Mouse (Mus musculus): Measurements from ENCODE around the gene Chid1. TPM values are rescaled to one million over a fixed set of nuclear protein-coding genes. Genes with fewer than 3 reads are reported as not detected.

The Chid1 gene
- polyA plus RNA-seq, 1 experiment from 2014 or later: 38.8 TPM

DNA sequence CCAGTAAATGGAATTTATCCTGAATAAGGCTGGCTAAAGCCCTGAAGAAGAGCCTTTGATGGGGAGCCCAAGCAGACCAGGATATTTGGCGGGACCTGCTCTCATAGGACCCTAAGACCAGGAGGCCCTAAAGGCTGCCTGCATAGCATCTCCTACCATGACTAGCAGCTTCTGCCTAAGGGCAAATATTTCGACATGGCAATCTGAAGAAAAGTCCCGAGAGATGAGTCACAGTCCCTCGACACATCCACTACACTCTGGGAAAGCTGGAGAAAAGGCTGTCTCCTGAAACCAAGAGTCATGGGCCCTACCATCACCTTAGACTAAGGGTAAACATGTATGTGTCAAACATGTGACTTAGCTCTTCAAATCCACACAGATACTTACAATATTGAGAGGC lies 15.4 kb downstream of the Chid1 start:
- no peak overlapping the region for H3K4me3 ChIP-seq (ENCODE audit: low read length)
- H3K9ac ChIP-seq (ENCODE audit: low read depth, low read length): no peak overlapping the region
- no peaks in the 10 kb centered on the region for H3K27me3 ChIP-seq (ENCODE audit: control insufficient read depth, insufficient read depth, low read length)
- H3K36me3 ChIP-seq (ENCODE audit: control insufficient read depth, insufficient read depth, low read length): peaks cover 14% of the 10 kb centered on the region
- H3K9me3 ChIP-seq (ENCODE audit: control insufficient read depth, low read length): no peaks in the 10 kb centered on the region
- no peaks in the 10 kb centered on the region for H3K4me1 ChIP-seq (ENCODE audit: control insufficient read depth, insufficient read depth, low read length)
- WGBS: 83% methylated on average over 4 of the region's 4 CpGs
- H3K4me2 ChIP-seq (replicated peaks; ENCODE audit: low read depth, low read length): no peak overlapping the region
- ATAC-seq (ENCODE audit: low FRiP score, low TSS enrichment): no peak
- peak overlapping the region; percentile 47; the same call in 1 of the 2 replicates for H3K27ac ChIP-seq (ENCODE audit: low read depth, low read length)

DNA sequence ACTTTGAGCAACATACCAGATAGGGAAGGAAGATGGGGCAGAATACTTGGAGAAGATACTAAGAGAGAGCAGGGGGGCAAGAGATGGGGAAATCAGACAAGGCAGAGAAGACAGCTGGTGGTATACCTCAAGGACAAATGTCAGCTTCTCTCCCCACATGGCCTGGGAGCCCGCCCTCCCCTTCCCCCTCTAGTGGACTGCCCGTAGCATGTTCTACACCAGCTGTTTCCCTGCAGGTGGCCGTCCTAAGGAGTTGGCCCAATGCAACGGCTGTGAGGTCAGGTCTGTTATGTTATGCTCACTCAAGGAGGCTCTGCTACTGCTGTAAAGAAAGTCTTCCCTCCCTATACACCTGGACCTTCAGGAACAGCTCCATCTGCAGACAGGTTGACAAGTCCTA lies 16.6 kb downstream of the Chid1 start:
- H3K4me1 ChIP-seq (ENCODE audit: control insufficient read depth, insufficient read depth, low read length): no peaks in the 10 kb centered on the region
- H3K9me3 ChIP-seq (ENCODE audit: control insufficient read depth, low read length): no peaks in the 10 kb centered on the region
- H3K27ac ChIP-seq (ENCODE audit: low read depth, low read length): no peak overlapping the region
- ATAC-seq (ENCODE audit: low FRiP score, low TSS enrichment): no peak
- WGBS: 44% methylated on average over 4 of the region's 4 CpGs
- H3K36me3 ChIP-seq (ENCODE audit: control insufficient read depth, insufficient read depth, low read length): peaks cover 13% of the 10 kb centered on the region
- no peak overlapping the region; the same call in 1 of the 2 replicates for H3K9ac ChIP-seq (ENCODE audit: low read depth, low read length)
- no peak overlapping the region for H3K4me3 ChIP-seq (ENCODE audit: low read length)
- H3K27me3 ChIP-seq (ENCODE audit: control insufficient read depth, insufficient read depth, low read length): no peaks in the 10 kb centered on the region
- no peak overlapping the region for H3K4me2 ChIP-seq (replicated peaks; ENCODE audit: low read depth, low read length)

DNA sequence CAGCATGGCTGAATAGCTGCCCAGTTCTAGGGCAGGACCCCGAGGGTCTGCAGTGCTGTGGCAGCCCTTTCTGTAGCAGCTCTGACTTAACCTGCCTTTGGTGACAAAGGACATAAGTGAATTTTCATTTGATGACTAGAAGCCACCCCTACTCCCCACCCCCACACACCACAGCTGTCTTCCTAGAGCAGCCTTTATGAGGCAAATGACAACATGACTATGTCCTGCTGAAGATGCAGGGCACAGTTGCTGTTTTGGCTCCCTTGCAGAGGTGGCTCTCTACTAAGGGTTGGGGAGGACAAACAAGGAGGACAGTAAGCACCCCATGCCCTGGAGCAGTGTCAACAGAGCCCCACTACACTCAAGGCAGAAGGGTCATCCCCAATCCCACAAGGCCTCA lies 19.9 kb downstream of the Chid1 start:
- WGBS: 90% methylated on average over 1 of the region's 1 CpGs
- Histone ChIP-seq H3K4me3 (ENCODE audit: low read length) (no peak overlapping the region), H3K4me1 (ENCODE audit: control insufficient read depth, insufficient read depth, low read length) (no peaks in the 10 kb centered on the region), H3K9ac (ENCODE audit: low read depth, low read length) (no peak overlapping the region), H3K36me3 (ENCODE audit: control insufficient read depth, insufficient read depth, low read length) (peaks cover 5% of the 10 kb centered on the region; the same call in 1 of the 2 replicates), H3K27ac (ENCODE audit: low read depth, low read length) (no peak overlapping the region), H3K27me3 (ENCODE audit: control insufficient read depth, insufficient read depth, low read length) (no peaks in the 10 kb centered on the region), H3K4me2 (replicated peaks; ENCODE audit: low read depth, low read length) (no peak overlapping the region), H3K9me3 (ENCODE audit: control insufficient read depth, low read length) (no peaks in the 10 kb centered on the region)
- ATAC-seq (ENCODE audit: low FRiP score, low TSS enrichment): no peak

DNA sequence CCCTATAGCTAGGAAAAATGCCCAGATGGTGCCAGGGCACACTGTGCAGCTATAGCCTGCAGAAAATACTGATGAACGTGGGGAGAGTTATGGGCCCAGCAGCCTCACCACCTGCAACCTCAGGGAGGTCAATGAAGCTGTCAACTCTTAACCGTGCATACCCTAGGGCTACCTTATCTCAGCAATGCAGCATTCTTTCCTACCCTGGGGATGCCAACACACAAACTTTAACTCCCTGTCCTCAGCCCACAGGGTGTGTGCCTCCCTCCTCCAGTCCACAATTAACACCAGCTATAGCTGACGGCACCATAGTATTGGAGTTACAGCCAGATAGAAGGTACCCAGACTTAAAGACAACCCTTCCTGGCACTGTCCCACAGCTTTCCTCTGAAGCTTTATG lies 20.7 kb downstream of the Chid1 start:
- no peak for ATAC-seq (ENCODE audit: low FRiP score, low TSS enrichment)
- WGBS: 76% methylated on average over 3 of the region's 3 CpGs
- Histone ChIP-seq H3K27me3 (ENCODE audit: control insufficient read depth, insufficient read depth, low read length) (no peaks in the 10 kb centered on the region), H3K36me3 (ENCODE audit: control insufficient read depth, insufficient read depth, low read length) (peaks cover 5% of the 10 kb centered on the region; the same call in 1 of the 2 replicates), H3K4me1 (ENCODE audit: control insufficient read depth, insufficient read depth, low read length) (no peaks in the 10 kb centered on the region), H3K9me3 (ENCODE audit: control insufficient read depth, low read length) (no peaks in the 10 kb centered on the region), H3K4me3 (ENCODE audit: low read length) (no peak overlapping the region), H3K4me2 (replicated peaks; ENCODE audit: low read depth, low read length) (no peak overlapping the region), H3K27ac (ENCODE audit: low read depth, low read length) (no peak overlapping the region), H3K9ac (ENCODE audit: low read depth, low read length) (no peak overlapping the region)

DNA sequence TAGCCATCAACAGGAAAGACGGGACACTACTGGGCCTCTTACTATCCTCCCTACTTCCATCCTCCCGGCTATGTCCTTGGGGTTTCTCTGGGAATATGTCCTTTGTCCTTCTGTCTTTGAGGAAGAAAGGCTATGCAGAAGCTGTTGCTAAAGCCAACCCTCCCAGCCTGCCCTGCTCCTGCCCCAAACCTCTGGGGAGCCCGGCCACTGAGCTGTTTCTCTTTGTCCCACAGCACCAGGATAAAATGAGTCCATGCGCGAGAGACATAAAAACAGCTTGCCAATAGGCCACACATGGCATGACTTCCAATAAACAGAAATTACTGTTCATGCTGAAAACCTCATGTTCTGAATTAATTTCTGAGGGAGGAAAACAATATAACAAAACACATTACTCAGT lies 21.4 kb downstream of the Chid1 start:
- no peak overlapping the region for H3K9ac ChIP-seq (ENCODE audit: low read depth, low read length)
- no peak overlapping the region for H3K4me3 ChIP-seq (ENCODE audit: low read length)
- no peaks in the 10 kb centered on the region for H3K27me3 ChIP-seq (ENCODE audit: control insufficient read depth, insufficient read depth, low read length)
- H3K36me3 ChIP-seq (ENCODE audit: control insufficient read depth, insufficient read depth, low read length): peaks cover 5% of the 10 kb centered on the region; the same call in 1 of the 2 replicates
- no peak overlapping the region for H3K4me2 ChIP-seq (replicated peaks; ENCODE audit: low read depth, low read length)
- H3K9me3 ChIP-seq (ENCODE audit: control insufficient read depth, low read length): no peaks in the 10 kb centered on the region
- H3K4me1 ChIP-seq (ENCODE audit: control insufficient read depth, insufficient read depth, low read length): no peaks in the 10 kb centered on the region
- no peak overlapping the region for H3K27ac ChIP-seq (ENCODE audit: low read depth, low read length)
- WGBS: 89% methylated on average over 5 of the region's 5 CpGs
- no peak for ATAC-seq (ENCODE audit: low FRiP score, low TSS enrichment)

DNA sequence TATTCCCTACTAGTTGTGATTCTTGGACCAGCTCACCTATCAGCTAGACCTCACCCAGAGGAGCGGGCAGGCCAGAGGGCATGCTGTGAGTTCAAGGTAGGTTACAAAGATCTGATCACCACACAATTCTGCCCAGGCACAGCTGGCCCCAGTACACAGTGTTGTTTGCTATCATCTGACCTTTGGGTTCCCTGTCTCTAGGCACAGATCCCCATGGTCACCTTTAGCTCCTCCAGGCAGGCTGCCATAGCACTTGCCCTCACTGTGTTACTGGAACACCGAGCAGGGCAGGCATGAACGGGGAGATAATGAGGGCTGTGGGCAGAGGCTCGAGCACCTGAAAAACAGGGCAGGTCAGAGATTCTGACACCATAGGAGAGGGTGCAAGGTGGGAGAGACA lies 22.0 kb downstream of the Chid1 start:
- peaks cover 5% of the 10 kb centered on the region; the same call in 1 of the 2 replicates for H3K36me3 ChIP-seq (ENCODE audit: control insufficient read depth, insufficient read depth, low read length)

DNA sequence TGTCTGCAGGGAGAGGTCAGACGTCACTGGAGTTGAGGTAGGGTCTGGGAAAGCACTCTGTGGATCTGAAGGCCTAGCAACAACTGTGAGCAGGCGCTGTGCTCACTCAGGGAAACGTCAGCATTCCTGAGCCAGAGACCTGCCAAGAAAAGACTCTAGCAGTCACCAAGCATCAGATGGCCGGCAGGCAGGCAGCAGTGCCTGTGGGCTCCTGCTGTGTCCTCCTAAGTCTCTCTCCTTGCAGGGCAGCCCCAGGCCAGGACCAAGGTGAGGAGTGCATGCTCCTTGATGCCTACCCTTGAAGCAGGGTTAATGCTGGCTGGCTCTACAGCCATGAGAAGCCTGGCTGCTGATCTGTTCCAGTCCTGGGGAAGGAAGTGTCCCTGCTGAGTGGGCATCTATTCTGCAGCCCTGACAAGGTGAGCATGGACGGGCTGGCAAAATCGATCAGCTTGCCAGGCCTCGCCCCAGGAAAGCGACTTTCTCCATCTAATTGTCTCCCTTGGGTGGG lies 28.9 kb downstream of the Chid1 start:
- whole genome bisulfite sequencing: 82% methylated on average over 8 of the region's 8 CpGs
- Histone ChIP-seq H3K4me3 (ENCODE audit: low read length) (no peak overlapping the region), H3K9me3 (ENCODE audit: control insufficient read depth, low read length) (no peaks in the 10 kb centered on the region), H3K27me3 (ENCODE audit: control insufficient read depth, insufficient read depth, low read length) (no peaks in the 10 kb centered on the region), H3K4me2 (replicated peaks; ENCODE audit: low read depth, low read length) (no peak overlapping the region), H3K36me3 (ENCODE audit: control insufficient read depth, insufficient read depth, low read length) (no peaks in the 10 kb centered on the region; the same call in 1 of the 2 replicates), H3K27ac (ENCODE audit: low read depth, low read length) (no peak overlapping the region), H3K4me1 (ENCODE audit: control insufficient read depth, insufficient read depth, low read length) (no peaks in the 10 kb centered on the region), H3K9ac (ENCODE audit: low read depth, low read length) (no peak overlapping the region)
- ATAC-seq (ENCODE audit: low FRiP score, low TSS enrichment): no peak

More for the DNA sequence above, 22.0 kb downstream of the Chid1 start:
- no peak overlapping the region for H3K9ac ChIP-seq (ENCODE audit: low read depth, low read length)
- no peaks in the 10 kb centered on the region for H3K9me3 ChIP-seq (ENCODE audit: control insufficient read depth, low read length)
- no peak overlapping the region for H3K27ac ChIP-seq (ENCODE audit: low read depth, low read length)
- no peaks in the 10 kb centered on the region for H3K4me1 ChIP-seq (ENCODE audit: control insufficient read depth, insufficient read depth, low read length)
- no peak overlapping the region for H3K4me2 ChIP-seq (replicated peaks; ENCODE audit: low read depth, low read length)
- H3K4me3 ChIP-seq (ENCODE audit: low read length): no peak overlapping the region
- no peaks in the 10 kb centered on the region for H3K27me3 ChIP-seq (ENCODE audit: control insufficient read depth, insufficient read depth, low read length)
- no peak for ATAC-seq (ENCODE audit: low FRiP score, low TSS enrichment)
- 88% methylated on average over 4 of the region's 4 CpGs for WGBS

DNA sequence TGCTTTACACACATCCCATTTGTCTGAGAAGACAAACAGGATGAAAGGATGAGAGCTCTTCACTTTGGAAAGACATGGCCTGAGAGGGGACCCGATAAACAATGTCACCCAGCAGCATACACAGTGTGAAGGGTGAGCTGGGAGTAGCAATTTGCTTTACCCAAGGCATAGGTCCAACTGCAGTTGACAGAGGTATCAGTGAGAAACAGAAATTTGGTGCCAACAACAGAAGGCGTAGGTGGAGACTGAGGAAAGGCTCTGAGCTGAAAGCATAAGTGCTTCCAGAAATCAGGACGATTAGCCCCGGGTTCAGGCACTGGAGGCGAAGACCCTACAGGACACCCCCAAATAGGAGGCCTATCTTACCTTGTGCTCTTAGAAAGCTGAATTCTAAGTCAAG lies 29.5 kb downstream of the Chid1 start:
- Histone ChIP-seq H3K27me3 (ENCODE audit: control insufficient read depth, insufficient read depth, low read length) (no peaks in the 10 kb centered on the region), H3K9me3 (ENCODE audit: control insufficient read depth, low read length) (no peaks in the 10 kb centered on the region), H3K4me3 (ENCODE audit: low read length) (no peak overlapping the region), H3K4me2 (replicated peaks; ENCODE audit: low read depth, low read length) (no peak overlapping the region), H3K9ac (ENCODE audit: low read depth, low read length) (no peak overlapping the region), H3K4me1 (ENCODE audit: control insufficient read depth, insufficient read depth, low read length) (no peaks in the 10 kb centered on the region), H3K27ac (ENCODE audit: low read depth, low read length) (no peak overlapping the region), H3K36me3 (ENCODE audit: control insufficient read depth, insufficient read depth, low read length) (no peaks in the 10 kb centered on the region; the same call in 1 of the 2 replicates)
- 92% methylated on average over 5 of the region's 5 CpGs for WGBS
- no peak for ATAC-seq (ENCODE audit: low FRiP score, low TSS enrichment)

DNA sequence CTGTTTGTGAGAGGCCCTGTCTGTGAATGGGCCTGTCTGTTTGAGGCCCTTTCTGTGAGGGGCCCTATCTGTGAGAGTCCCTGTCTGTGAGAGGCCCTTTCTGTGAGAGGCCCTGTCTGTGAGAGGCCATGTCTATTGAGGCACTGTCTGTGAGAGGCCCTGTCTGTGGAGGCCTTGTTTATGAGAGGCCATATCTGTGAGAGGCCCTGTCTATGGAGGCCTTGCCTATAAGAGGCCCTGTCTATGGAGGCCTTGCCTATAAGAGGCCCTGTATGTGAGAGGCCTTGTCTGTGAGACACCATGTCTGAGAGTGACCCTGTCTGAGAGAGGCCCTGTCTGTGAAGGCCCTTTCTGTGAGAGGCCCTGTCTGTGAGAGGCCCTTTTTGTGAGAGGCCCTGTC lies 31.5 kb downstream of the Chid1 start:
- Histone ChIP-seq H3K4me1 (ENCODE audit: control insufficient read depth, insufficient read depth, low read length) (no peaks in the 10 kb centered on the region), H3K4me2 (replicated peaks; ENCODE audit: low read depth, low read length) (no peak overlapping the region), H3K9me3 (ENCODE audit: control insufficient read depth, low read length) (no peaks in the 10 kb centered on the region), H3K27me3 (ENCODE audit: control insufficient read depth, insufficient read depth, low read length) (no peaks in the 10 kb centered on the region), H3K4me3 (ENCODE audit: low read length) (no peak overlapping the region), H3K36me3 (ENCODE audit: control insufficient read depth, insufficient read depth, low read length) (no peaks in the 10 kb centered on the region; the same call in 1 of the 2 replicates), H3K27ac (ENCODE audit: low read depth, low read length) (no peak overlapping the region), H3K9ac (ENCODE audit: low read depth, low read length) (no peak overlapping the region)
- ATAC-seq (ENCODE audit: low FRiP score, low TSS enrichment): no peak

Measured in kidney, embryonic 14.5 days (tissue).